Mouse (Mus musculus) kidney, adult 11 months (tissue): ENCODE results near the gene Lix1.

Experiments used
- DNase-seq: peaks from one replicate; pipeline ENCODE4 v3.0.0; 2022

The Lix1 gene

DNA sequence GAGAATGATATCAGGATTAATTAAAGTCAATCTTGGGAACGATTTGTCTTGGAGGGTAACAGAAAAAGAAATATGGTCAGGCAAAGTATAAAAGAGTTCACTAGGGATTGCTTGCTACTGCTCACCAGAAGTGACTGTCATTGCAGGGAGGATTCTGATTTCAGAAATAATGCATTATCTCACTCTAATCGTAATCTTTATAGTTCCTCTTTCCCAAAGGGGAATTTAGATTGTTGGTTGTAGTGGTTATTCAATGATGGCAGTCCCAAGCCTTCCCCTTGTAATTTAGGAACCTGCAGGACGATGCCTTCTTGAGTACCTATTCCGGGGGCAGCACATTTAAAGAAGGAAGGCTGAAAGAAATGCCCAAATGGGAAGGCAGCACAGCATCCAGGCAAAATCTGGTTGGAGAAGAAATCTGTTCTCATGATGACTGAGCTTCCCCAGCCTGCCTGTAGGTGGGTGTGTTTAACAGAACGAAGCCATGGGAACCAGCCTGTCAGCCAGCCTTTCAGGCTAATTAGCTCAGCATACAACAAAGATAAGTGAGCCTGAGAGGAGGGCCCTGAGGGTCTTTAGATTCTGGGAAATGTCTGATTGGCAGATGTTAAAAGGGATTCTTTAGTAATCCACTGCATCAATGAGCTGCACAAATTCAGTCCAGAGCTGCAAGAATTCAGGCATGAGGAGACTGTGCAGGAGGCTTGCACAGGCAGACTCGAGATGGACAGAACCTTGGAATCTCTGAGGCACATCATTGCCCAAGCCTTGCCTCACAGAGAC, at the start of gene Lix1:
Lix1 (plus strand) TSS at position 451 of the 783 bp plus-strand sequence.
- DNase-seq: no peak

DNA sequence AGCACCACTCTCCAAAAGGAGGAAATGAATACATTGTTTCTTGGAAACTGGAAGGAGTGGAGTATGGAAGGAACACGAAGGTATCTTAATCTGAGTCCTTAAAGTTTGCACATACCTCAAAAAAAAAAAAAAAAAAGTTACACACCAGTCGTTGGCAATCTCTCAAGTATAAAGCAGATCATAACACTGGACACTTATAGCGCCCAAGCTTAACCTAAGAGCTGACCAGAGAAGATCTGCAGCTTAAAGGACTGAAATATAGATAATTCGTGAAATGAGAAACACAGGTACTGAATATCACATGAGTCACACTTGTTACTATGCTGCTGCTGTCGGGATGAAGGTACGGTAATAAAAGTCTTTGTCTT, 28.9 kb upstream of the Lix1 start:
- no peak for DNase-seq

DNA sequence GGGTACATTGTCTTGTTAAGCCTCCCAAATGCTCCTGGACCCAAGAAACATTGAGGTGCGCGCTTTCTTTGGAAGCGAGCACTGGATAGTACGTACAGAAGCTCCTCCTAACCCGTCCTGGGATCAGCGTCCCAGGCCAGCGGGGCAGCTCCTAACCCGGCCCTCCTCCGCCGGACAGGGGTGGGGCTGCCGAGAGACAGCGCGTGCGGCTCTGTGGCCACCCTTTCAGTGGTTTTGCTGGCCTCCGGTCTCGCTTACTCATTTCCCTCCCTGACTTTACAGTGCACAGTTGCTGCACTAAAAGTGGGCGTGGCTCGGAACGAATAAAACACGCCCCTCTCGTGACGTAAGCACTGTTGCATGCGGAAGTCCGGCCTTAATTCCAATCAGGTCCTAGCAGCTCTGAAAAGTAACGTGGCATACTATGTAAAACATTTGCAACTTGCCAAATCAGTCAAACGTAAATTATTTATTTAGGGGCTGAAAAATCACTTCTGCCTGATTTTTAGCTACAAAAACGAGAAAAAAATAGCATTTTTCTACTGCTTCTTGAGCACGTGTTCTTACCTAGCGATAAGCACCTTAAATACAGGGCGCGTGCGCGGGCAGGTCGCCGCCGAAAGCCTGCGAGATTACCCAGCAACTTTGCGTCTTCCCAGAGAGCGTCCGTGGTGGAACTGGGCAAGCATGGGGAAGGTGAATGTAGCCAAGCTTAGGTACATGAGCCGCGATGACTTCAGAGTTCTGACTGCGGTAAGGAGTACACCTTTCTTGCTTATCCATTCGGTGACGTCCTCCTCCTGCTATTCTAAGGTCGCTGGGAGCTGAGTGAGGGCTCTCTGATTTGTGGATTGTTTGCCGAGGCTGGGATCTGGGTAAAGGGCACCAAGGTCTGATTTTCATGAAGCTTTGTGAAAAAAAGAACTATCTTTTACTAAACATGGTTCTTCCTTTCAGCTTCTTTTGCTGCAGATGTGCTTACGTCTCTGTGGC, 28.3 kb upstream of the Lix1 start, which contains the start of gene Riok2:
Riok2 (plus strand) TSS at position 392 of the 993 bp plus-strand sequence.
- DNase-seq: peak; percentile 97

DNA sequence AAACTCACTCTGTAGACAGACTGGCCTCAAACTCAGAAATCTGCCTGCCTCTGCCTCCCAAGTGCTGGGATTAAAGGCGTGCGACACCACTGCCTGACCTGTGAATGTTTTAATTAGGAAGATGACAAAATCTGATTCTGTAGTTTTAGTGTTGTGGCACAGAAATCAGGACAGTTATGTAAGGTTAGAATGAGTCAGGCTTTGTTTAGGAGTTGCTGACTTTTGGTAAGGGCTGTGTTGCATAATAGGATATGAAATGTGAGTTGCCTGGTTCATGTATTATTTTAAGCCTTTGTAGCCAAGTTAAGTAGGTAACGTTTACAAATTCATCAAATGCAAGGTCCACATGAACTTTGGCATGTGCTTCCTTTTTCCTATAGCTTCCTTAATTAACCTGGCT, 26.9 kb upstream of the Lix1 start:
- DNase-seq: no peak

DNA sequence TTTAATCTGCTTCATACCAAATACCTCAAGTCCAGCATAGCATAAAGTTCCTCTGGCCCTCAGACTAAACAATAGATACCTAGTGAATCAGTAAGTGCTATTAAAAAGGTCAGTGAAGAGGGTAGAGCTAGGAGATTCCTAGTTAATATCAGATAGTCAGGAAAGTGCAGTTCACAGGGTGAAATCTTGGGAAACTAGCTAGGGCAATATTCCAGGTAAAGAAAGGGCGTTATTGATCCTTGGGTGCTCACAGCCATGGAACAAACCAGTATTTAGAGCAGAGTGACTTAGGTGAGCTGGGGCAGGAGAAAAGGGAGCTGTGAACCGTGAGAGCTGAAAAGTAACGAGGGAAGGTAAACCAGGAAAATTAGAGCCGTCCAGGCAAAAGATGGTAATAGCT, 18.8 kb upstream of the Lix1 start:
- no peak for DNase-seq

DNA sequence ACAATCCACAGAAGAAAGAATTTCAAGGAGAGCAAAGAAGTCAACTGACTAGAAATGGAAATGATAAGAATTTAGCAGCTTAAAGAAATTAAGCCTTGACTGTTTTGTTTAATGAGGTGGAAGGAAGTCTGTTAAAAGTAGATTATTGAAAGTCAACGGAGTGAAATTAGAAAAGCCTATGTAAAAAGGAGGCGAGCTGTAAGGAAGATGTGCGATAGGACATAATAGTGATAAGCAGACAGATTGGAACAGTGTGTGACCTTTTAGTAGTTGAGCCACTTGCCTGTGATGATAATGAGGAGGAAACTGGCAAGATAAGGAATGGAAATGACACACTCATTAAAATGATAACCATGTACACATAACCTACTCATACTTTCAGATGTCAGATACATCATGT, 18.0 kb upstream of the Lix1 start:
- DNase-seq: no peak

DNA sequence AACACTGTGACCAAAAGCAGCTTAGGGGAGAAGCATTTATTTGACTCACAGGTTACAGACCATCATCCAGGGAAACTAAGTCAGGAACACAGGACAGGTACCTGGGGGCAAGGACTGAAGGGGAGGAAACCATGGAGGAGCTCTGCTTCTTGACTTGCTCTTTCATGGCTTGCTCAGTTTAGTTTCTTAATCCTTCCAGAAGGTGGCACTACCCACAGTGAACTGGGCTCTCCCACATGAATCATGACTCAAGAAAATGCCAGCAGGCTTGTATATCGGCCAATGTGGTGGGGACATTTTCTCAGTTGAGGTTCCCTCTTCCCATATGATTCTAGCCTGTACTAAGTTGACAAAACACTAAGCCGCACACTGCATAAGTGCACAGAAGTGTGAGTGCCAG, 16.4 kb upstream of the Lix1 start:
- no peak for DNase-seq

DNA sequence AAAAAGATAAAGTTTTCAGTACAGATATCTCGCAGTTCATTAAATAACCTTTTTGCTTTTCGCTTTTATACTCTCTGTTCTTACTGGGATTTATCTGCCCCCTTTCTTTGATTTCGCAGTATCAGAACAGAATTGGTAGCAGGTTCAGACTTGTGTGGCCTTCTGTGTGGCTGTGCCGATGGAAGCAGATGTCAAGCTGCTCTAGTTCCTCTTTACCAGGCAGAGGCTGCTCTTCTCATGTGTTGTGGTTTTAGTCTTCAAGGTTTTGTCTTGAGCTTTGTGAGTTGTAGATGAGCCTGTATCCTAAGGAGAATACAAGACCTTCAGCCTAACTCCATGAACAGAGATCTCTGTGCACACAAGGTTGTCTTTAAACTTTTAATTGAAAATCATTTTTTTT, 10.6 kb upstream of the Lix1 start:
- no peak for DNase-seq

DNA sequence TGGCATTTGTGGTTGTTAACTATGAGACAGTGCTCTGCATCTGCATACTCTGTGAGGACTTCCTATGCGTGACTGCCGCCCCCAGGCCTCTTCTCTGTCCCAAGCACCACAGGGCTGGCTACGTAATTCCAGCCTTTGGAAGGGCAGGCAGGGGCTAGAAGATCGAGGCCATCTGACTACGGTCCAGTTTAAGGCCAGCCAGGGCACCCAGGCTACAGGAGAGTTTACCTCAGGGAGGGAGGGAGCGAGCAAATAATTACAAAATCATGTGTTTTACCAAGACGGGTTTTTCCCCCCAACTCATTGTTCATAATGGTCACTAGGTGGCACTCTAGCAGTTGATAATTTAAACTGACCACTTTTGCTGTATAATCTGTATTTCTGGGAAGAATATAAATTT, 9.6 kb upstream of the Lix1 start:
- DNase-seq: peak; percentile 21

DNA sequence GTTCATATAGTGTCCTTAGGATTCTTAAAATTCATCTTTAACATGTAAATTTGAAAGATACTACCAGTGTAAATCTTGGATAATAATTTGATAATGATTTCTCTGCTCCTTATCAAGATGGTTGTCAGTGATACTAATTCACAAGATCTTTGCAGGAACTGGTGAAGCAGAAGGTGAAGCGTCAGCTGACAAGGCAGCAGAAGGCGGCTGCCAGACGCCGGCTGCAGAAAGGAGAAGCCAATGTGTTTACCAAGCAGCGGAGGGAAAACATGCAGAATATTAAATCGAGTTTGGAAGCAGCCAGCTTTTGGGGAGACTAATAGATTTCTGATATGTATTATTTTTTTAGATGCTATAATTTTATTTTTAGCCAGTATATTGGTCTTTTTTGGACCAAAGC, 9.2 kb upstream of the Lix1 start:
- DNase-seq: no peak

DNA sequence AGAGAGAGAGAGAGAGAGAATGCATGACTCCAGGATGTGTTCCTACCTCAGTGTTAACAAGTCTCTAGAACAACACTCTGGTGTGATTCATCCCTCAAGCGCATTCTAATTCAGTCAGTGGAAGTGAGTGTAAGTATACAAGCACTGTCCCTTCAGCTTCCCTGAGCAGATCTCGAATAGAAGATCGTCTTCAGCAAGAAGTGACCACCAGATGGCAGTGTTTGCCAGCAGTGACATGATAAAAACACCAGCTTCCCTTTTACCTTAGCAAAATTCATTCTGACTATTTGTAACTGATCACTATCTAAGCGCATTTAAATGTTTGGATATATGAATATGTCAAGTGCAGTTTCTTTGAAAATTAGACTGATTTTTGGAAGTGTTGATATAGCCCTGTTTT, 8.1 kb upstream of the Lix1 start:
- peak; percentile 46 for DNase-seq

DNA sequence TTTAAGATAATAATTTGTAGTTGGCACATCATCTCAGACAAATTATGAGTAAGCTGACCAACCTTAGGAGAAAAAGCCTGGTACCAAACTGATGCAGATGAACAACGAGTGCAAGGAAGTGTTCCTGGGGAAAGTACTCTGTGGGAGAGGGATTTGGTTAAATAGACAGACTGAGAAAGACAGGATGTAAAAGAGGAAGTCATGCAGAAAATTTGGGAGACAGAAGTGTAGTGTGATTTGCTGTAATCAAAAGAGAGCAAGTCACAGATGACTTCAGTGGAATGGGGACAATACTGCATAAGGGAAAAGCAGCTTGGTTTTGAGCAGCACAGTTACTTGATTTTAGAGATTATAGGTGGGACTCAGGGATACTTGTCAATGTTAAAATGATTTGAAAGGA, 5.6 kb upstream of the Lix1 start:
- no peak for DNase-seq

DNA sequence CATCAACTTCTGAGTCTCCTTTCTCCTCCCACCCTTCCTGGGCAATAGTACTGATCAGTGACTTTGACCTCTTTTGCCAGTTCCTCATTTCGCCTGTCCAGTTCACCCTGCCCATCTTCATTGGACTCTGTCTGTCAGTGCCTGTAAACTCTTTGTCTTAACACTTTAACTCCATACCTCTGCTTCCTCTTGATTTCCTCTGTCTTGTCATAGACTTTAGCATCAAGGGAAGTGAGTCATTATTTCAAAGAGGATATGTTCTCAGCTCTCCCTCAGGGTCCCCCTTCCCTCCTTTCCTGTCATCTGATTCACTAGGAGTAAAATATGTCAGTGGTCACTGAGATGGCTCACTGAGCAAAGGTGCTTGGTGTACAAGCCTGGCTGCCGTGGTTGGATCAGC, 3.8 kb upstream of the Lix1 start:
- DNase-seq: no peak

DNA sequence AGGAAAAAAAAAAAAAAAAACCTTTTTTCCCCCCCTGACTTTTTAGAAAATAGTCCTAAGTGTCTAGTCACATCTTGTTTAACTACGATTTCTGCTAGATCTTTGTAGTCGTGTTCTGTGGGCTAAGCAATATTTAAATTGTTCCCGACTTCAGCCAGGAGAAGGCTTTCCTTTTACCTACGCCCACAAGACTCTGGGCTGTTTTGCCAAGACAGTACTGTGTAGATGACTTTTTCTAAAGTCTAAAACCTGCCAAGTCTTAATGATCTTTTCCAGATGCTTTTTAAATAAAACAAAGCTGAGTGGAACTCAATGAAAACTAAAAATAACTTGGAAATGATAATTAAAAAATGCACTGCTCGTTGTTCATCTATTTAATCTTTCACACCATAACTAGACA, 566 bp downstream of the Lix1 start:
- DNase-seq: no peak

DNA sequence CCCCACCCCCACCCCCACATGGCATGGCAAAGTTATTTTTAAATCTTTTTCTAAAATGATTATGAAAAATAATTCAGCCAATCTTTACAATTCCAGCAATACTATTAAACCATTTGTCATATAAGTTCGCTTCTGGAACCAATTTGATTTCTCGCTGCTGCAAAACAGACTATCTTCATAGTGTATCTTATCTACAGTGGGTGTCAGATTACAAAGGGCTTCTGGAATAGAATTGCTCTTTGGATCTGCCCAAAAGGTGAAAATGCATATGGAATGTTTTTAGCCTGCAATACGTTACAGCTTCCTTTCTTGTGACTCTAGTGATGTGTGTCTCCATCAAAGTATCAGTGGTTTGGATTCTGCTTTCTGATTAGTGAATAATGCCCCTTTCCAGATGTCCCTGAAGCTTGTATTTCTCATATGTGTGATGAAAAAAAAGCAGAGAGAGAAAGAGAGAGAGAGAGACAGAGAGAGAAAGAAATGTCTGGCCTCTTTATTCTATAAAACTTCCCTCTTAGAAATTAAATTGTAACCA, 1.2 kb downstream of the Lix1 start:
- no peak for DNase-seq

DNA sequence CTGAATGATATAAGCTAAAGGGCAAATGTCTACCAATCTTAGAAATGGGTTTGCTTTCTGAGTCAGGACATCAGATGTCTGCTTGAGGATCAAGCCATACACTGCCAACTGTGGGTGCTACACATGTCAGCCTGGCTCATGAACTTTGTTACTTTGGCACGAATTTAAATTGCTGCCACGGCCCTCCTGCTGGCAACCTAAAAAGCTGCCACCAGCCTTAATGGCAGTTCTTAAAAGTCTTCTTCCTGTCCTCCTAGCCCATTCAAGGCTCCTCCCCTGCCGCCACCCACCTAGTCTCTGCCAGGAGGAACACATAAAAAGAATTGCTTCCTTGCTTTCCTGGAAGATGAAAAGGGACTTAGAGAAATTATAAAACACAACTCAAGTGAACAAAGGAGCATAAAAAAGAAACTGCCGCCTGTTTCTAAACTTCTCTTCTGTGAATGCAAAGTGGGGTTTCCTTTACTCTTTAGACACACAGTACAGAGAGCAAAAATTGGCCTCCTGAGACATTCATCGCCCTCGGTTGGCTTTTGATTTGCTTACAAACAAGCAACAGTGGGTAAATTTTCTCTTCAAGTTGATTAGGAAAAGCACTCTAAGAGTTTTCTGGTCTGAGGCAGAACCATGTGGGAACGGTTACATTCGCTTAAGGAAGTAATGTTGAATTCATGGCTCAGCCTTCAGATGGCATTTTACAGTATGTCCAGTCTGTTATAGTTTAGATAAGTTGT, 2.5 kb downstream of the Lix1 start:
- peak; percentile 24 for DNase-seq

DNA sequence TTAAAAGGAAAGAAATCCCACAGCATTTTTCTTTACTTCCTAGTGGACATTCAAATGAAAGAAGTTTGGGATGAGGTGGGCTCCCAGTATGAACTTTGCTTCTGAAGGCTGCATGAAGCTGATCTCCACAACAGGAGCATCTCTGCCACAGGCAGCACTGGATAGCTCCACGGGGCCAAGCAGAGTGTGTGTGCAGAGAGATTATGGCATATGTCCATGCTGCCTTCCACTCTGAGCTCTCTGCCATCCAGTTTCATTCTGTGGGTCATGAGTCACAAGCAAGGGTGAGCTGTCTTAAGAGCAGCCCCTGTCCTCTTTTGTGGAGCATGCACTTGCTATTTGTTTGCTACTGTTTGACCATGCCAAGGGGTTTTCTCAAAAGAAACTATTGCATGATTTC, 3.1 kb downstream of the Lix1 start:
- no peak for DNase-seq

DNA sequence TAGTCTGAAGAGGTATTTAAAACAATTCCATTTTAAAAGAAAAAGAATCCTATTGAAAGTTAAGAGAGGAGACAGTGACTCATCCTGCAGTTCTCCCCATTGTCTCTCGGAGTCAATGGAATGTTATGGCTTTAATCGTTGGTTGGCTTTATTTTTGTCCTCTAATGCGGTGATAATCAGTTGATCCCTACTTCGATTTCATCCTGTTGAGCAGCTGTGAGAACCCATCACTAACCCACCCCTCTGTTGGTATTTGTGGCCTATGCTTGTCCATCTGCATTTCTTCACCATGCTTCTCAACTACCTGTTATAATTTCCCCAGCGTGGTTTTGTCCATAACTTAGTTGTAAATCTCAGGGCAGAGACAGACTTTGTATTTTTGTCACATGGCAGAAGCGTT, 5.7 kb downstream of the Lix1 start:
- no peak for DNase-seq

DNA sequence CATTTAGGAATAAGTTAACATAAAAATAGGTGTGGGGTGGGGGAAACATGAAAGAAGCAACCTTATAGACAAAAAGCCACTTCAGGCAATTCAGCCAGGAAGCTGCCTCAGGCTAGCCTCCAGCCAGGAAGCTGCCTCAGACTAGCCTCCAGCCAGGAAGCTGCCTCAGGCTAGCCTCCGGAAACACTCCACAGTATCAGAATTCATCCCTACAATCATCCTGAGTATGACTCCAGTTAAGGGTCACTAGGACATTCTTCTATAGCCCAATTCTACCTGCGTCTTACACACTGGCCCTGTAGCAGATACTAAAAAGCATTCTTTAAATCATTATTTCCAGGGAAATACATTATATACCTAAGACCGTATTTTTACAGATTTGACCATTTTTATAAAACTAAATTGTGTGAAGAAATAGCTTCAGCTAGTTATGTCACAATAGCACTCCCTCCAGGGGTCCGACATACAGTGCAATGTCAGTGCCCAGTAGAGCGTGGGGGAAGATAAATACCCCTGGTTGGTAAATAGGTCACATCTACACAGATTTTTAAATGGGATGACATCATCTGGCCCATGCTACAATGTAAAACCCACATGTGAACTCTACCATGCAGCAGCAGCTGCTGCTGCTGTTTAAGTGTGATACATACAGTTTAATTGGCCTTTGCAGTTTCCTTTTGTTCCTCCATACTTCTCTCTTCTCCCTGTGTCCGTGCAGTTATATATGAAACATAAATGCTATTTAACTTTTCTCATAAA, 6.4 kb downstream of the Lix1 start:
- DNase-seq: no peak

DNA sequence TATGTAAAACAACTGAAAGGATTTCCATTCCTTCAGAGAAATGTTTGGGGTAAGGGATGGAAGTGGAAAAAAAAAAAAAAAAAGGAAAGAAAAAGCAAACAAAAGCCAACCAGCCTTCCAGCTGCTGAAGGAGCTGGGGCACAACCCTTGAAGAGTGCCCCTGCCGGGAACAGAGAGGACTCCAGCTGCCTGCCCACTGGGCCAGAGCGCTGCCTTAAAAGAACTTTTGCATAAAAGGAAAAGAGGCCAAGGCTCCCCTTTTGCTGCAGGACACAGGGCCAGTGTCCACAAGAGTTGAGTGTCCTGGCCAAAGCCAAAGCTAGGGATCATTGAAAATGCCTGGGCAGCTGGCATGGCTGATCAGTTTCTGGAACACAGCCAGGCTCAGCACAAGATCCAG, 7.1 kb downstream of the Lix1 start:
- DNase-seq: no peak

DNA sequence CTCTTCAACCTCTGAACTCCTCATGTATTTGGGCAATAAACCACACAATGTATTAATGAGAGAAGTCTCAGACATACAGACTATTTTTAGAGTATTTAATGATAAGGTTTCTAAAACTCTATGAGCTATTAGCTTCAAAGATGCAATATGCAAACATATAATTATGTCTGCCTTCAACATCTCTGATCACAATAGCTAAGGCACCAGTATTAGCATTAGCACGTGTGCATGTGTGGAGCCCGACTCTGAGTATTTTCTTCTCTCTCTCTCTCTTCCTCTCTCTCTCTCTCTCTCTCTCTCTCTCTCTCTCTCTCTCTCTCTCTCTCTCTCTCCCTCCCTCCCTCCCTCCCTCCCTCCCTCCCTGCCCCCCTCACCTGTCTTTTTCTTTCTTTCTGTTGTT, 9.0 kb downstream of the Lix1 start:
- no peak for DNase-seq

DNA sequence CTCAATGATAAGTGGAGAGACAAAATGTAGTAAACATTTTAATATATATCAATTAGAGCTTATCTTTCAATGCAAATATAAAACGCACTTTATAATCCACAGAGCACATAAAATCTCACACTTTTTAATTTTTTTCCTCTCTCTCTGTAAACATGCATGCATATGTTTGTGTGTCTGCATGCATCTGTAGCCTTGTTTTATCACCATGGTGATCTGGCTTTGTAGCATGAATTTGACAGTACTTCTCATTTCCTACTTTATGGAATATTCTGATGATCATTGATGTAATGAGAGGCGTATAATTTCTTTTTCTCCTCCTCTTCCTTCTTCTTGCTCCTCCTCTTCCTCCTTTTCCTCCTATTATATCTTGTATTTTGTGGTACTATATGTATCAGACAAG, 9.7 kb downstream of the Lix1 start:
- DNase-seq: no peak
